8 mouse cellular contexts compared by ENCODE assay signal in genomic region chr6:83599060-83599550, GRCm38 (mm10). TPM values are rescaled to one million over a fixed set of nuclear protein-coding genes. Genes with fewer than 3 reads are reported as not detected.
A peak's percentile ranks its signal among the peaks of the same experiment; 100 is the strongest.
DNase-seq lines count a peak whose midpoint lies in the region; ATAC-seq lines count a peak whose summit lies in the region.

No protein-coding gene starts in this region.

- peaks cover 4% of the 10 kb centered on the region; the same call in 1 of the 2 replicates for H3K4me1 ChIP-seq in lung, embryonic 15.5 days
- H3K4me1 ChIP-seq in forebrain, embryonic 12.5 days: 0 out of 2 replicates have a peak, but pooled peaks cover 3% of the 10 kb centered on the region
- H3K4me1 ChIP-seq in limb, embryonic 12.5 days (replicated peaks): no peaks in the 10 kb centered on the region
- peaks cover 7% of the 10 kb centered on the region; the same call in 1 of the 2 replicates for H3K4me1 ChIP-seq in neural tube, embryonic 15.5 days

- peak overlapping the region; percentile 25 for H3K4me3 ChIP-seq in lung, embryonic 15.5 days
- H3K4me3 ChIP-seq in forebrain, embryonic 12.5 days (replicated peaks): peak overlapping the region; percentile 36
- H3K4me3 ChIP-seq in limb, embryonic 12.5 days (replicated peaks): peak overlapping the region; percentile 33
- peak overlapping the region; percentile 34 for H3K4me3 ChIP-seq in neural tube, embryonic 15.5 days (replicated peaks)

- no peaks in the 10 kb centered on the region for H3K36me3 ChIP-seq in lung, embryonic 15.5 days
- H3K36me3 ChIP-seq in forebrain, embryonic 12.5 days (replicated peaks): no peaks in the 10 kb centered on the region
- no peaks in the 10 kb centered on the region for H3K36me3 ChIP-seq in limb, embryonic 12.5 days
- no peaks in the 10 kb centered on the region for H3K36me3 ChIP-seq in neural tube, embryonic 15.5 days

- H3K4me2 ChIP-seq in lung, embryonic 15.5 days: peak overlapping the region; percentile 54
- peak overlapping the region; percentile 54 for H3K4me2 ChIP-seq in forebrain, embryonic 12.5 days
- peak overlapping the region; percentile 58 for H3K4me2 ChIP-seq in limb, embryonic 12.5 days
- peak overlapping the region; percentile 62 for H3K4me2 ChIP-seq in neural tube, embryonic 15.5 days

- WGBS in lung, embryonic 15.5 days: 30% methylated on average over 24 of the region's 24 CpGs
- WGBS in forebrain, embryonic 12.5 days: 36% methylated on average over 24 of the region's 24 CpGs
- WGBS in limb, embryonic 12.5 days: 38% methylated on average over 24 of the region's 24 CpGs
- 33% methylated on average over 24 of the region's 24 CpGs for WGBS in neural tube, embryonic 15.5 days

- ATAC-seq in lung, embryonic 15.5 days (ENCODE audit: borderline replicate concordance, extremely low read depth, low FRiP score, low TSS enrichment): no peak
- ATAC-seq in forebrain, embryonic 12.5 days (ENCODE audit: low FRiP score): 0 out of 2 replicates have a peak, but pooled peaks have one; percentile 57
- ATAC-seq in limb, embryonic 12.5 days (ENCODE audit: insufficient number of reproducible peaks, insufficient read depth, low FRiP score, low TSS enrichment, low read depth): no peak
- ATAC-seq in neural tube, embryonic 15.5 days (ENCODE audit: low FRiP score): no peak

- H3K27me3 ChIP-seq in lung, embryonic 15.5 days: 0 out of 2 replicates have a peak, but pooled peaks cover 6% of the 10 kb centered on the region
- no peaks in the 10 kb centered on the region for H3K27me3 ChIP-seq in forebrain, embryonic 12.5 days
- H3K27me3 ChIP-seq in limb, embryonic 12.5 days: 0 out of 2 replicates have a peak, but pooled peaks cover 2% of the 10 kb centered on the region
- no peaks in the 10 kb centered on the region for H3K27me3 ChIP-seq in neural tube, embryonic 15.5 days (replicated peaks)

- H3K9ac ChIP-seq in lung, embryonic 15.5 days: no peak overlapping the region
- H3K9ac ChIP-seq in forebrain, embryonic 12.5 days: no peak overlapping the region; the same call in 1 of the 2 replicates
- H3K9ac ChIP-seq in limb, embryonic 12.5 days (replicated peaks): 0 out of 2 replicates have a peak overlapping the region, but pooled peaks have one; percentile 32
- no peak overlapping the region for H3K9ac ChIP-seq in neural tube, embryonic 15.5 days (replicated peaks)

- no peak overlapping the region for H3K27ac ChIP-seq in lung, embryonic 15.5 days
- no peak overlapping the region for H3K27ac ChIP-seq in forebrain, embryonic 12.5 days
- no peak overlapping the region for H3K27ac ChIP-seq in limb, embryonic 12.5 days
- H3K27ac ChIP-seq in neural tube, embryonic 15.5 days (replicated peaks): no peak overlapping the region

- DNase-seq in lung, adult 18-20 months: no peak
- DNase-seq in right cerebral cortex, postnatal 25 days: no peak
- no peak for DNase-seq in cerebellum, adult 9-10 months
- DNase-seq in right cerebral cortex, postnatal 36 days (ENCODE audit: low spot score in 2 of 2): no peak

- no peaks in the 10 kb centered on the region for H3K9me3 ChIP-seq in lung, embryonic 15.5 days
- H3K9me3 ChIP-seq in forebrain, embryonic 12.5 days: no peaks in the 10 kb centered on the region
- no peaks in the 10 kb centered on the region for H3K9me3 ChIP-seq in limb, embryonic 12.5 days
- H3K9me3 ChIP-seq in neural tube, embryonic 15.5 days (replicated peaks): no peaks in the 10 kb centered on the region

RNA-seq across cellular contexts. Expression of gene Stambp, which starts 26.6 kb away (rescaled TPM):
- 21.0 and 23.3 TPM in 2 replicates for polyA plus RNA-seq in lung, embryonic 15.5 days (2015; fragmentation: Nextera tagmentation; extraction: Ambion mirVana)
- 27.7 and 28.8 TPM in 2 replicates for polyA plus RNA-seq in forebrain, embryonic 12.5 days (2016; fragmentation: Nextera tagmentation; extraction: Ambion mirVana)
- polyA plus RNA-seq in limb, embryonic 12.5 days (2016; fragmentation: Nextera tagmentation; extraction: Ambion mirVana): 19.2 and 19.4 TPM in 2 replicates
- polyA plus RNA-seq in neural tube, embryonic 15.5 days (2015; fragmentation: Nextera tagmentation; extraction: Ambion mirVana): 55.3 and 60.2 TPM in 2 replicates

RNA-seq across cellular contexts. Expression of gene Clec4f, which starts 56.9 kb away (rescaled TPM):
- polyA plus RNA-seq in lung, embryonic 15.5 days (2015; fragmentation: Nextera tagmentation; extraction: Ambion mirVana): not detected in 2 replicates
- not detected in 2 replicates for polyA plus RNA-seq in forebrain, embryonic 12.5 days (2016; fragmentation: Nextera tagmentation; extraction: Ambion mirVana)
- not detected in 2 replicates for polyA plus RNA-seq in limb, embryonic 12.5 days (2016; fragmentation: Nextera tagmentation; extraction: Ambion mirVana)
- not detected in 2 replicates for polyA plus RNA-seq in neural tube, embryonic 15.5 days (2015; fragmentation: Nextera tagmentation; extraction: Ambion mirVana)
